Mouse (Mus musculus) forebrain, embryonic 11.5 days (tissue): ENCODE measurements around the gene Hist1h3d. TPM values are rescaled to one million over a fixed set of nuclear protein-coding genes. Genes with fewer than 3 reads are reported as not detected.
A peak's percentile ranks its signal among the peaks of the same experiment; 100 is the strongest.
"Not testable (repeated sequence)": the region's sequence is repeated elsewhere in the genome, so short reads cannot be mapped to it uniquely, and the experiment has no call there.

Experiments
- ATAC-seq: fragments of 200-750 bp; cut with Nextera tagmentation; replicated peaks from 2 replicates; pipeline ENCODE4 v1.8.0; 2017; ENCODE audit warnings: moderate TSS enrichment; ENCODE audit not compliant: low FRiP score
- DNase-seq: peaks from one replicate; pipeline ENCODE4 v3.0.0-alpha.2; 2017; ENCODE audit warnings: low spot score
- H3K27ac ChIP-seq: fragments of 300-500 bp; sonication (generic); 2 replicates; pipeline ENCODE4 v1.5.1; 2014; ENCODE audit warnings: low read depth, low read length
- H3K27me3 ChIP-seq: fragments of 300-500 bp; sonication (generic); 2 replicates; pipeline ENCODE4 v1.6.1; 2014; ENCODE audit warnings: mild to moderate bottlenecking, low read length, mixed read lengths; ENCODE audit not compliant: control insufficient read depth, insufficient read depth
- H3K36me3 ChIP-seq: fragments of 300-500 bp; sonication (generic); 2 replicates; pipeline ENCODE4 v1.6.1; 2014; ENCODE audit warnings: mild to moderate bottlenecking, low read length, moderate library complexity, mixed read lengths; ENCODE audit not compliant: control insufficient read depth, insufficient read depth
- H3K4me1 ChIP-seq: fragments of 300-500 bp; sonication (generic); replicated peaks from 2 replicates; pipeline ENCODE4 v1.6.1; 2014; ENCODE audit warnings: low read length, mixed read lengths; ENCODE audit not compliant: control insufficient read depth, insufficient read depth
- H3K4me2 ChIP-seq: fragments of 300-500 bp; sonication (generic); 2 replicates; pipeline ENCODE4 v1.6.1; 2014; ENCODE audit warnings: low read depth, mild to moderate bottlenecking, low read length, moderate library complexity, mixed read lengths; ENCODE audit not compliant: severe bottlenecking
- H3K4me3 ChIP-seq: fragments of 300-500 bp; sonication (generic); 2 replicates; pipeline ENCODE4 v1.5.1; 2014; ENCODE audit warnings: low read depth, low read length
- H3K9ac ChIP-seq: fragments of 300-500 bp; sonication (generic); 2 replicates; pipeline ENCODE4 v1.6.1; 2014; ENCODE audit warnings: low read length
- H3K9me3 ChIP-seq: fragments of 300-500 bp; sonication (generic); 2 replicates; pipeline ENCODE4 v1.6.1; 2016; ENCODE audit warnings: low read length, mixed read lengths; ENCODE audit not compliant: control insufficient read depth
- WGBS: fragments of 180-500 bp; shearing (Covaris S2); extraction: QIAGEN DNeasy Blood & Tissue Kit; methylation state at CpG from one replicate; pipeline ENCODE4 v1.1.7; 2014; 5-methylcytosine and 5-hydroxymethylcytosine counted together
- microRNA-seq: library from miRNA; unstranded; fragments of <30 nt; microRNA quantifications from one replicate; pipeline ENCODE4, GENCODE M21; 2016; ENCODE audit not compliant: insufficient number of aligned reads
- polyA plus RNA-seq: library from polyadenylated mRNA; unstranded; fragments of >200 nt; fragmentation: Nextera tagmentation; extraction: Ambion mirVana; gene quantifications from 2 replicates; pipeline ENCODE4 v1.2.1, GENCODE M21; 2014

The Hist1h3d gene
- polyA plus RNA-seq, 1 experiment from 2014 or later = 11.9 TPM

GRCm38 (mm10) chr13:23620056-23620732, 44.6 kb downstream of the Hist1h3d start:
- 55% methylated on average over 12 of the region's 12 CpGs for WGBS
- H3K36me3 ChIP-seq = no peaks in the 10 kb centered on the region
- H3K9me3 ChIP-seq = no peaks in the 10 kb centered on the region
- peak overlapping the region; percentile 84 for H3K4me2 ChIP-seq
- H3K4me1 ChIP-seq = no peaks in the 10 kb centered on the region; the same call in 1 of the 2 replicates
- ATAC-seq = no peak
- peak overlapping the region; percentile 67 for H3K4me3 ChIP-seq
- no peaks in the 10 kb centered on the region for H3K27me3 ChIP-seq
- peak overlapping the region; percentile 97 for H3K9ac ChIP-seq
- DNase-seq = no peak
- H3K27ac ChIP-seq = peak overlapping the region; percentile 100

GRCm38 (mm10) chr13:23620733-23621531, 45.4 kb downstream of the Hist1h3d start, which contains the start of gene Hist1h2be:
TSS of gene Hist1h2be (minus strand) at chr13:23621124.
- Histone ChIP-seq H3K4me2 (peak within 1 kb of the TSS; percentile 84), H3K9ac (peak within 1 kb of the TSS; percentile 97), H3K27me3 (no peaks in the 10 kb centered on the region), H3K4me3 (peak within 1 kb of the TSS; percentile 67), H3K4me1 (no peaks in the 10 kb centered on the region; the same call in 1 of the 2 replicates), H3K27ac (peak within 1 kb of the TSS; percentile 100), H3K36me3 (no peaks in the 10 kb centered on the region), H3K9me3 (no peaks in the 10 kb centered on the region)
- WGBS = under 1% methylated on average over 27 of the region's 27 CpGs
- peak; percentile 80 for ATAC-seq
- DNase-seq = peak; percentile 75

GRCm38 (mm10) chr13:23621532-23622174, 46.1 kb downstream of the Hist1h3d start:
- Histone ChIP-seq H3K36me3 (no peaks in the 10 kb centered on the region), H3K4me1 (no peaks in the 10 kb centered on the region; the same call in 1 of the 2 replicates), H3K9me3 (no peaks in the 10 kb centered on the region), H3K27me3 (no peaks in the 10 kb centered on the region), H3K4me2 (peak overlapping the region; percentile 84), H3K9ac (peak overlapping the region; percentile 97), H3K27ac (peak overlapping the region; percentile 100), H3K4me3 (peak overlapping the region; percentile 67)
- WGBS = 0% methylated on average over 18 of the region's 18 CpGs
- peak; percentile 85 for DNase-seq
- peak; percentile 85 for ATAC-seq

- DNase-seq (peak; percentile 96), ATAC-seq (peak; percentile 94)
- Histone ChIP-seq H3K4me3 (peak within 1 kb of the TSS; percentile 67), H3K4me2 (peak within 1 kb of the TSS; percentile 84), H3K27ac (peak within 1 kb of the TSS; percentile 100), H3K9ac (peak within 1 kb of the TSS; percentile 97)
- not testable (repeated sequence) for H3K36me3 ChIP-seq, H3K27me3 ChIP-seq, H3K9me3 ChIP-seq, H3K4me1 ChIP-seq
- under 1% methylated on average over 46 of the region's 53 CpGs for WGBS
These were observed 46.7 kb downstream of the Hist1h3d start, which contains the start of gene Hist1h1e for GRCm38 (mm10) chr13:23622175-23622671. TSS of gene Hist1h1e (minus strand) at chr13:23622558.

- Histone ChIP-seq H3K4me1 (no peaks in the 10 kb centered on the region; the same call in 1 of the 2 replicates), H3K9me3 (no peaks in the 10 kb centered on the region), H3K36me3 (no peaks in the 10 kb centered on the region), H3K4me2 (peak overlapping the region; percentile 84), H3K27me3 (no peaks in the 10 kb centered on the region), H3K27ac (peak overlapping the region; percentile 100; the same call in 1 of the 2 replicates), H3K4me3 (peak overlapping the region; percentile 67), H3K9ac (peak overlapping the region; percentile 97)
- WGBS = 28% methylated on average over 7 of the region's 7 CpGs
- ATAC-seq = no peak
- no peak for DNase-seq
These were observed 47.4 kb downstream of the Hist1h3d start for GRCm38 (mm10) chr13:23622861-23623450.

Small RNA genes within 50 kb of the gene (microRNA-seq; reads per million reads assigned to microRNA genes)
- gene Gm44297 (not detected), gene Gm44359 (not detected), gene Gm44394 (not detected)

Other genes with a start within 250 kb of the Hist1h3d start
- gene Zfp322a, start 206.6 kb upstream of the Hist1h3d start, polyA plus RNA-seq = 61.9 and 72.7 TPM in 2 replicates
- gene Abt1, start 151.9 kb upstream of the Hist1h3d start, polyA plus RNA-seq = 13.0 and 13.5 TPM in 2 replicates
- 0.17 and 0.19 TPM in 2 replicates for gene Btn1a1, start 109.9 kb upstream of the Hist1h3d start, polyA plus RNA-seq
- 0.48 and 0.59 TPM in 2 replicates for gene Btn2a2, start 86.9 kb upstream of the Hist1h3d start, polyA plus RNA-seq
- 2.0 and 4.9 TPM in 2 replicates for gene Hist1h4h, start 44.7 kb upstream of the Hist1h3d start, polyA plus RNA-seq
- 7.7 and 9.3 TPM in 2 replicates for gene Hist1h2af, start 41.9 kb upstream of the Hist1h3d start, polyA plus RNA-seq
- gene Hist1h3g, start 40.3 kb upstream of the Hist1h3d start, polyA plus RNA-seq = 5.2 and 5.7 TPM in 2 replicates
- 0.85 and 1.2 TPM in 2 replicates for gene Hist1h2bh, start 32.4 kb upstream of the Hist1h3d start, polyA plus RNA-seq
- 0.92 and 1.4 TPM in 2 replicates for gene Hist1h3f, start 31.7 kb upstream of the Hist1h3d start, polyA plus RNA-seq
- gene Hist1h4f, start 24.1 kb upstream of the Hist1h3d start, polyA plus RNA-seq = 1.2 and 1.3 TPM in 2 replicates
- 0.87 and 0.92 TPM in 2 replicates for gene Hist1h1d, start 22.5 kb upstream of the Hist1h3d start, polyA plus RNA-seq
- gene Hist1h3e, start 13.4 kb upstream of the Hist1h3d start, polyA plus RNA-seq = 6.7 and 10.4 TPM in 2 replicates
- 96.4 and 102 TPM in 2 replicates for gene Hist1h2ae, start 4.5 kb upstream of the Hist1h3d start, polyA plus RNA-seq
- 7.4 and 10.0 TPM in 2 replicates for gene Hist1h2bg, start 4.4 kb upstream of the Hist1h3d start, polyA plus RNA-seq
- 4.5 and 5.9 TPM in 2 replicates for gene Hist1h2bf, start 1.6 kb upstream of the Hist1h3d start, polyA plus RNA-seq
- 2.5 and 3.0 TPM in 2 replicates for gene Hist1h2ad, start 1.4 kb upstream of the Hist1h3d start, polyA plus RNA-seq
- 132 and 133 TPM in 2 replicates for gene Hist1h4d, start 5.8 kb downstream of the Hist1h3d start, polyA plus RNA-seq
- gene Hist1h2be, start 45.4 kb downstream of the Hist1h3d start, polyA plus RNA-seq = 4.0 and 4.6 TPM in 2 replicates
- gene Hist1h1e, start 46.8 kb downstream of the Hist1h3d start, polyA plus RNA-seq = 27.3 and 27.7 TPM in 2 replicates
- 1.1 and 1.2 TPM in 2 replicates for gene Hist1h2ac, start 108.2 kb downstream of the Hist1h3d start, polyA plus RNA-seq
- gene Hist1h2bc, start 108.4 kb downstream of the Hist1h3d start, polyA plus RNA-seq = 23.4 and 25.3 TPM in 2 replicates
- gene Hist1h1t, start 120.1 kb downstream of the Hist1h3d start, polyA plus RNA-seq = 0.51 TPM in 1 of 2 replicates, not detected in the other
- 6.0 and 6.8 TPM in 2 replicates for gene Hist1h4c, start 122.7 kb downstream of the Hist1h3d start, polyA plus RNA-seq
- gene Hfe, start 135.1 kb downstream of the Hist1h3d start, polyA plus RNA-seq = 2.2 TPM in 2 replicates
- gene Hist1h1c, start 163.0 kb downstream of the Hist1h3d start, polyA plus RNA-seq = 14.5 and 15.2 TPM in 2 replicates
- gene Hist1h3c, start 169.8 kb downstream of the Hist1h3d start, polyA plus RNA-seq = 8.7 and 10.6 TPM in 2 replicates
- 2.6 and 3.4 TPM in 2 replicates for gene Hist1h2bb, start 171.0 kb downstream of the Hist1h3d start, polyA plus RNA-seq
- gene Hist1h2ab, start 175.4 kb downstream of the Hist1h3d start, polyA plus RNA-seq = 59.7 and 63.1 TPM in 2 replicates
- 11.7 and 15.4 TPM in 2 replicates for gene Hist1h3b, start 176.5 kb downstream of the Hist1h3d start, polyA plus RNA-seq
- 4.7 and 5.9 TPM in 2 replicates for gene Hist1h4b, start 181.2 kb downstream of the Hist1h3d start, polyA plus RNA-seq
- 0.95 TPM in 1 of 2 replicates, not detected in the other for gene Hist1h4a, start 185.5 kb downstream of the Hist1h3d start, polyA plus RNA-seq
- gene Hist1h3a, start 186.6 kb downstream of the Hist1h3d start, polyA plus RNA-seq = 2.9 and 5.4 TPM in 2 replicates
- gene Hist1h1a, start 187.9 kb downstream of the Hist1h3d start, polyA plus RNA-seq = 2.7 and 4.0 TPM in 2 replicates
- 0.13 TPM in 1 of 2 replicates, not detected in the other for gene Trim38, start 194.2 kb downstream of the Hist1h3d start, polyA plus RNA-seq
- gene Slc17a2, start 231.2 kb downstream of the Hist1h3d start, polyA plus RNA-seq = not detected in 2 replicates